Mouse (Mus musculus) megakaryocyte, adult 5-6 weeks (primary cell): Measurements from ENCODE around the gene Rhox4g. TPM values are rescaled to one million over a fixed set of nuclear protein-coding genes. Genes with fewer than 3 reads are reported as not detected.
"Not testable (repeated sequence)": the region's sequence is repeated elsewhere in the genome, so short reads cannot be mapped to it uniquely, and the experiment has no call there.

ENCODE experiments used
- ATAC-seq: 2 replicates; pipeline ENCODE4 v1.8.0; 2016; ENCODE audit warnings: mild to moderate bottlenecking, inconsistent platforms; ENCODE audit not compliant: poor library complexity, severe bottlenecking
- total RNA-seq, 2 experiments: library from RNA; stranded (forward) in 1 of 2; stranded (reverse) in 1 of 2; fragments of 153-499, 151-499 nt in 1 of 2; fragments of 221-1000, 200-1000 nt in 1 of 2; gene quantifications; 2 replicates each; pipeline versions ENCODE4 v1.2.3 to v1.2.4; 2015 to 2017

Rhox4g gene
- total RNA-seq (2015) (not detected in 2 replicates), total RNA-seq (2017) (not detected in 2 replicates)

GRCm38 (mm10) chrX:37651227-37651626 lies at the start of gene Rhox4g:
Gene Rhox4g (minus strand): TSS chrX:37651327.
- not testable (repeated sequence) for ATAC-seq

- ATAC-seq = no peak
These were observed 41.1 kb upstream of the Rhox4g start for GRCm38 (mm10) chrX:37692261-37692660.

- no peak for ATAC-seq
These were observed 32.0 kb upstream of the Rhox4g start for GRCm38 (mm10) chrX:37683031-37683715.

GRCm38 (mm10) chrX:37673177-37673576 lies 22.1 kb upstream of the Rhox4g start, which contains the start of gene Rhox2h:
Gene Rhox2h (minus strand): TSS chrX:37673277.
- ATAC-seq = not testable (repeated sequence)

GRCm38 (mm10) chrX:37668664-37669063 lies 17.5 kb upstream of the Rhox4g start, which contains the start of gene Rhox3h:
Gene Rhox3h (minus strand): TSS chrX:37668764.
- ATAC-seq = not testable (repeated sequence)

GRCm38 (mm10) chrX:37643370-37643769 lies 7.8 kb downstream of the Rhox4g start, which contains the start of gene Rhox2g:
Gene Rhox2g (minus strand): TSS chrX:37643470.
- not testable (repeated sequence) for ATAC-seq

GRCm38 (mm10) chrX:37628512-37628911 lies 22.6 kb downstream of the Rhox4g start, which contains the start of gene Rhox3g:
Gene Rhox3g (minus strand): TSS chrX:37628612.
- not testable (repeated sequence) for ATAC-seq

- not testable (repeated sequence) for ATAC-seq
These were observed 43.5 kb downstream of the Rhox4g start, which contains the start of gene Rhox4f for GRCm38 (mm10) chrX:37607604-37608003. Gene Rhox4f (minus strand): TSS chrX:37607704.

Other genes starting within 250 kb of the Rhox4g start
- not detected in 2 replicates for gene Rhox2b, start 239.3 kb downstream of the Rhox4g start, total RNA-seq (2015)
- not detected in 2 replicates for gene Rhox2b, start 239.3 kb downstream of the Rhox4g start, total RNA-seq (2017)
- not detected in 2 replicates for gene Rhox4b, start 218.8 kb downstream of the Rhox4g start, total RNA-seq (2015)
- gene Rhox4b, start 218.8 kb downstream of the Rhox4g start, total RNA-seq (2017) = not detected in 2 replicates
- gene Rhox2c, start 197.6 kb downstream of the Rhox4g start, total RNA-seq (2015) = not detected in 2 replicates
- gene Rhox2c, start 197.6 kb downstream of the Rhox4g start, total RNA-seq (2017) = not detected in 2 replicates
- gene Rhox3c, start 192.7 kb downstream of the Rhox4g start, total RNA-seq (2015) = not detected in 2 replicates
- not detected in 2 replicates for gene Rhox3c, start 192.7 kb downstream of the Rhox4g start, total RNA-seq (2017)
- gene Rhox4c, start 171.0 kb downstream of the Rhox4g start, total RNA-seq (2015) = not detected in 2 replicates
- gene Rhox4c, start 171.0 kb downstream of the Rhox4g start, total RNA-seq (2017) = not detected in 2 replicates
- not detected in 2 replicates for gene Rhox2d, start 157.9 kb downstream of the Rhox4g start, total RNA-seq (2015)
- not detected in 2 replicates for gene Rhox2d, start 157.9 kb downstream of the Rhox4g start, total RNA-seq (2017)
- gene Rhox4d, start 137.0 kb downstream of the Rhox4g start, total RNA-seq (2015) = not detected in 2 replicates
- not detected in 2 replicates for gene Rhox4d, start 137.0 kb downstream of the Rhox4g start, total RNA-seq (2017)
- not detected in 2 replicates for gene Rhox2e, start 120.9 kb downstream of the Rhox4g start, total RNA-seq (2015)
- not detected in 2 replicates for gene Rhox2e, start 120.9 kb downstream of the Rhox4g start, total RNA-seq (2017)
- gene Rhox3e, start 109.3 kb downstream of the Rhox4g start, total RNA-seq (2015) = not detected in 2 replicates
- not detected in 2 replicates for gene Rhox3e, start 109.3 kb downstream of the Rhox4g start, total RNA-seq (2017)
- not detected in 2 replicates for gene Rhox4e, start 93.9 kb downstream of the Rhox4g start, total RNA-seq (2015)
- gene Rhox4e, start 93.9 kb downstream of the Rhox4g start, total RNA-seq (2017) = not detected in 2 replicates
- not detected in 2 replicates for gene Rhox2f, start 79.9 kb downstream of the Rhox4g start, total RNA-seq (2015)
- not detected in 2 replicates for gene Rhox2f, start 79.9 kb downstream of the Rhox4g start, total RNA-seq (2017)
- gene Rhox3f, start 70.3 kb downstream of the Rhox4g start, total RNA-seq (2015) = not detected in 2 replicates
- gene Rhox3f, start 70.3 kb downstream of the Rhox4g start, total RNA-seq (2017) = not detected in 2 replicates
- gene Rhox4f, start 43.6 kb downstream of the Rhox4g start, total RNA-seq (2015) = not detected in 2 replicates
- gene Rhox4f, start 43.6 kb downstream of the Rhox4g start, total RNA-seq (2017) = not detected in 2 replicates
- not detected in 2 replicates for gene Rhox3g, start 22.7 kb downstream of the Rhox4g start, total RNA-seq (2015)
- gene Rhox3g, start 22.7 kb downstream of the Rhox4g start, total RNA-seq (2017) = not detected in 2 replicates
- gene Rhox2g, start 7.9 kb downstream of the Rhox4g start, total RNA-seq (2015) = not detected in 2 replicates
- not detected in 2 replicates for gene Rhox2g, start 7.9 kb downstream of the Rhox4g start, total RNA-seq (2017)
- gene Rhox3h, start 17.4 kb upstream of the Rhox4g start, total RNA-seq (2015) = not detected in 2 replicates
- gene Rhox3h, start 17.4 kb upstream of the Rhox4g start, total RNA-seq (2017) = not detected in 2 replicates
- gene Rhox2h, start 21.9 kb upstream of the Rhox4g start, total RNA-seq (2015) = not detected in 2 replicates
- not detected in 2 replicates for gene Rhox2h, start 21.9 kb upstream of the Rhox4g start, total RNA-seq (2017)
- gene Rhox5, start 153.5 kb upstream of the Rhox4g start, total RNA-seq (2015) = not detected in 2 replicates
- not detected in 2 replicates for gene Rhox5, start 153.5 kb upstream of the Rhox4g start, total RNA-seq (2017)
- not detected in 2 replicates for gene Rhox6, start 175.6 kb upstream of the Rhox4g start, total RNA-seq (2015)
- not detected in 2 replicates for gene Rhox6, start 175.6 kb upstream of the Rhox4g start, total RNA-seq (2017)
- gene Rhox7a, start 180.4 kb upstream of the Rhox4g start, total RNA-seq (2015) = not detected in 2 replicates
- not detected in 2 replicates for gene Rhox7a, start 180.4 kb upstream of the Rhox4g start, total RNA-seq (2017)
- 0.31 TPM in 1 of 2 replicates, not detected in the other for gene Rhox8, start 227.6 kb upstream of the Rhox4g start, total RNA-seq (2015)
- not detected in 2 replicates for gene Rhox8, start 227.6 kb upstream of the Rhox4g start, total RNA-seq (2017)
- gene Rhox7b, start 245.9 kb upstream of the Rhox4g start, total RNA-seq (2015) = not detected in 2 replicates
- not detected in 2 replicates for gene Rhox7b, start 245.9 kb upstream of the Rhox4g start, total RNA-seq (2017)